Mouse (Mus musculus): ENCODE data around the gene Cmbl.

- TF ChIP-seq EP300 (IDR thresholded peaks at IDR 0.05; ENCODE audit: low read depth) (no peak), CTCF (IDR thresholded peaks at IDR 0.05; ENCODE audit: low read depth) (no peak)
Observed at GRCm38 (mm10) chr15:31546291-31546690, 18.9 kb upstream of the Cmbl start.

All from liver, embryonic 14.5 days (tissue).